Mouse (Mus musculus) T-cell, adult 2 months (primary cell): ENCODE results near the gene Il15ra.
A peak's percentile ranks its signal among the peaks of the same experiment; 100 is the strongest.

Experiments used
- DNase-seq: peaks from one replicate; pipeline ENCODE4 v3.0.0; 2022; ENCODE audit warnings: low spot score

Gene Il15ra

DNA sequence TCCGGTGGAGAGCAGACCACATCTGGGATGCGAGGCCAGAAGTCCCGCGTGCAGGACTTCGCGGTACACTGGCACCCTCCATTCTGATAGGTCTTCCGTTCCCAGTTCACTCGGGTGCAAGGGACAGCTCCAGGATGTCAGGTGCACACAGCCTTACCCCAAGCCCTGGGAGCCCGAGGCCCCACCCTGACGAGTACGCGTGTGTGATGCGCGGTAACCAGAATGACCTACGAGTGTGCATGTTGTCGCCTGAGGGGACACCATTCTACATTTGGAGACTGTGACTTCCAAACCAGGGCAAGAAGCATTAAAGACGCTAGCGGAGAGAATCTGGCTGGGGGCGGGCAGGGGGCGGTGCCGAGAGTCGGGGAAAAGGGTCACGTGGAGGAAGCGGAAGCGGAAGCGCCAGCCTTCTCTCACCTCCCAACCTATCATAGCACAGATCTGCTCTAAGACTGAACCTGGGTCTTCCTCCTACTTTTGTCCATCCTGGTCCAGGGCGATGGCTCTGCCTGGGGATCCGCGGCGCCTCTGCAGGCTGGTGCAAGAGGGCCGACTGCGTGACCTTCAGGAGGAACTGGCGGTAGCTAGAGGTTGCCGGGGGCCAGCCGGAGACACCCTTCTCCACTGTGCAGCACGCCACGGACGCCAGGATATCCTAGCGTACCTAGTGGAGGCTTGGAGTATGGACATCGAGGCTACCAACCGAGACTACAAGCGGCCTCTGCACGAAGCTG, 73.2 kb downstream of the Il15ra start:
- DNase-seq, result peak; percentile 86
